Mouse (Mus musculus): ENCODE results near the gene Nr2f1. TPM values are rescaled to one million over a fixed set of nuclear protein-coding genes. Genes with fewer than 3 reads are reported as not detected.
A peak's percentile ranks its signal among the peaks of the same experiment; 100 is the strongest.

Nr2f1 gene
- polyA plus RNA-seq, 1 experiment from 2014 or later: 10.9 TPM

- WGBS (ENCODE audit: insufficient replicate concordance): 1% methylated on average over 9 of the region's 9 CpGs
- peak overlapping the region; percentile 97 for H3K27ac ChIP-seq (ENCODE audit: low read depth, low read length)
- H3K36me3 ChIP-seq (ENCODE audit: control insufficient read depth, insufficient read depth, low read length): no peaks in the 10 kb centered on the region
- peaks cover 7% of the 10 kb centered on the region for H3K4me1 ChIP-seq (ENCODE audit: control insufficient read depth, insufficient read depth, low read length)
- ATAC-seq (replicated peaks; ENCODE audit: insufficient number of reproducible peaks, low FRiP score, low TSS enrichment): no peak
- H3K27me3 ChIP-seq (ENCODE audit: control insufficient read depth, insufficient read depth, low read length): peaks cover 42% of the 10 kb centered on the region
- H3K4me3 ChIP-seq (ENCODE audit: low read depth, low read length): peak overlapping the region; percentile 81
- no peaks in the 10 kb centered on the region for H3K9me3 ChIP-seq (replicated peaks; ENCODE audit: control insufficient read depth, low read length)
- H3K9ac ChIP-seq (ENCODE audit: low read depth, low read length): peak overlapping the region; percentile 87
- peak overlapping the region; percentile 77 for H3K4me2 ChIP-seq
These were observed 2.2 kb downstream of the Nr2f1 start for GRCm38 (mm10) chr13:78197286-78197818.

GRCm38 (mm10) chr13:78196236-78196796, 3.2 kb downstream of the Nr2f1 start:
- H3K4me3 ChIP-seq (ENCODE audit: low read depth, low read length): peak overlapping the region; percentile 1
- ATAC-seq (replicated peaks; ENCODE audit: insufficient number of reproducible peaks, low FRiP score, low TSS enrichment): no peak
- H3K9me3 ChIP-seq (replicated peaks; ENCODE audit: control insufficient read depth, low read length): no peaks in the 10 kb centered on the region
- H3K4me1 ChIP-seq (ENCODE audit: control insufficient read depth, insufficient read depth, low read length): peaks cover 7% of the 10 kb centered on the region
- H3K4me2 ChIP-seq: peak overlapping the region; percentile 70
- 28% methylated on average over 7 of the region's 7 CpGs for WGBS (ENCODE audit: insufficient replicate concordance)
- no peak overlapping the region for H3K27ac ChIP-seq (ENCODE audit: low read depth, low read length)
- H3K36me3 ChIP-seq (ENCODE audit: control insufficient read depth, insufficient read depth, low read length): no peaks in the 10 kb centered on the region
- no peak overlapping the region for H3K9ac ChIP-seq (ENCODE audit: low read depth, low read length)
- peaks cover 50% of the 10 kb centered on the region for H3K27me3 ChIP-seq (ENCODE audit: control insufficient read depth, insufficient read depth, low read length)

GRCm38 (mm10) chr13:78195601-78196115, 3.9 kb downstream of the Nr2f1 start:
- no peak for ATAC-seq (replicated peaks; ENCODE audit: insufficient number of reproducible peaks, low FRiP score, low TSS enrichment)
- H3K36me3 ChIP-seq (ENCODE audit: control insufficient read depth, insufficient read depth, low read length): no peaks in the 10 kb centered on the region
- peaks cover 7% of the 10 kb centered on the region for H3K4me1 ChIP-seq (ENCODE audit: control insufficient read depth, insufficient read depth, low read length)
- peak overlapping the region; percentile 51; the same call in 1 of the 2 replicates for H3K27ac ChIP-seq (ENCODE audit: low read depth, low read length)
- no peaks in the 10 kb centered on the region for H3K9me3 ChIP-seq (replicated peaks; ENCODE audit: control insufficient read depth, low read length)
- peak overlapping the region; percentile 52 for H3K4me3 ChIP-seq (ENCODE audit: low read depth, low read length)
- H3K4me2 ChIP-seq: peak overlapping the region; percentile 70
- H3K9ac ChIP-seq (ENCODE audit: low read depth, low read length): peak overlapping the region; percentile 58
- 9% methylated on average over 13 of the region's 13 CpGs for WGBS (ENCODE audit: insufficient replicate concordance)
- peaks cover 55% of the 10 kb centered on the region for H3K27me3 ChIP-seq (ENCODE audit: control insufficient read depth, insufficient read depth, low read length)

- WGBS (ENCODE audit: insufficient replicate concordance): 5% methylated on average over 64 of the region's 64 CpGs
- ATAC-seq (replicated peaks; ENCODE audit: insufficient number of reproducible peaks, low FRiP score, low TSS enrichment): no peak
- H3K9me3 ChIP-seq (replicated peaks; ENCODE audit: control insufficient read depth, low read length): no peaks in the 10 kb centered on the region
- H3K9ac ChIP-seq (ENCODE audit: low read depth, low read length): peak overlapping the region; percentile 58
- peak overlapping the region; percentile 70 for H3K4me2 ChIP-seq
- H3K27ac ChIP-seq (ENCODE audit: low read depth, low read length): peak overlapping the region; percentile 51; the same call in 1 of the 2 replicates
- H3K4me3 ChIP-seq (ENCODE audit: low read depth, low read length): peak overlapping the region; percentile 52
- no peaks in the 10 kb centered on the region for H3K36me3 ChIP-seq (ENCODE audit: control insufficient read depth, insufficient read depth, low read length)
- peaks cover 7% of the 10 kb centered on the region for H3K4me1 ChIP-seq (ENCODE audit: control insufficient read depth, insufficient read depth, low read length)
- peaks cover 61% of the 10 kb centered on the region for H3K27me3 ChIP-seq (ENCODE audit: control insufficient read depth, insufficient read depth, low read length)
These were observed 4.5 kb downstream of the Nr2f1 start for GRCm38 (mm10) chr13:78194850-78195600.

GRCm38 (mm10) chr13:78194135-78194849, 5.3 kb downstream of the Nr2f1 start:
- Histone ChIP-seq H3K9ac (ENCODE audit: low read depth, low read length) (peak overlapping the region; percentile 58), H3K4me3 (ENCODE audit: low read depth, low read length) (peak overlapping the region; percentile 52), H3K9me3 (replicated peaks; ENCODE audit: control insufficient read depth, low read length) (no peaks in the 10 kb centered on the region), H3K36me3 (ENCODE audit: control insufficient read depth, insufficient read depth, low read length) (no peaks in the 10 kb centered on the region), H3K4me1 (ENCODE audit: control insufficient read depth, insufficient read depth, low read length) (peaks cover 7% of the 10 kb centered on the region), H3K4me2 (peak overlapping the region; percentile 70), H3K27me3 (ENCODE audit: control insufficient read depth, insufficient read depth, low read length) (peaks cover 66% of the 10 kb centered on the region), H3K27ac (ENCODE audit: low read depth, low read length) (no peak overlapping the region)
- ATAC-seq (replicated peaks; ENCODE audit: insufficient number of reproducible peaks, low FRiP score, low TSS enrichment): no peak
- 14% methylated on average over 26 of the region's 26 CpGs for WGBS (ENCODE audit: insufficient replicate concordance)

- WGBS (ENCODE audit: insufficient replicate concordance): 34% methylated on average over 4 of the region's 4 CpGs
- Histone ChIP-seq H3K4me2 (peak overlapping the region; percentile 20; the same call in 1 of the 2 replicates), H3K4me3 (ENCODE audit: low read depth, low read length) (no peak overlapping the region; the same call in 1 of the 2 replicates), H3K4me1 (ENCODE audit: control insufficient read depth, insufficient read depth, low read length) (peaks cover 7% of the 10 kb centered on the region), H3K9ac (ENCODE audit: low read depth, low read length) (no peak overlapping the region), H3K9me3 (replicated peaks; ENCODE audit: control insufficient read depth, low read length) (no peaks in the 10 kb centered on the region), H3K27ac (ENCODE audit: low read depth, low read length) (no peak overlapping the region), H3K36me3 (ENCODE audit: control insufficient read depth, insufficient read depth, low read length) (no peaks in the 10 kb centered on the region), H3K27me3 (ENCODE audit: control insufficient read depth, insufficient read depth, low read length) (peaks cover 71% of the 10 kb centered on the region)
- ATAC-seq (replicated peaks; ENCODE audit: insufficient number of reproducible peaks, low FRiP score, low TSS enrichment): no peak
These were observed 6.3 kb downstream of the Nr2f1 start for GRCm38 (mm10) chr13:78193211-78193610.

GRCm38 (mm10) chr13:78189586-78189985, 10.0 kb downstream of the Nr2f1 start:
- 28% methylated on average over 10 of the region's 10 CpGs for WGBS (ENCODE audit: insufficient replicate concordance)
- no peaks in the 10 kb centered on the region for H3K36me3 ChIP-seq (ENCODE audit: control insufficient read depth, insufficient read depth, low read length)
- no peaks in the 10 kb centered on the region for H3K9me3 ChIP-seq (replicated peaks; ENCODE audit: control insufficient read depth, low read length)
- no peaks in the 10 kb centered on the region for H3K4me1 ChIP-seq (ENCODE audit: control insufficient read depth, insufficient read depth, low read length)
- no peak for ATAC-seq (replicated peaks; ENCODE audit: insufficient number of reproducible peaks, low FRiP score, low TSS enrichment)
- peaks cover 83% of the 10 kb centered on the region for H3K27me3 ChIP-seq (ENCODE audit: control insufficient read depth, insufficient read depth, low read length)
- no peak overlapping the region for H3K9ac ChIP-seq (ENCODE audit: low read depth, low read length)
- H3K4me2 ChIP-seq: no peak overlapping the region
- H3K4me3 ChIP-seq (ENCODE audit: low read depth, low read length): no peak overlapping the region
- H3K27ac ChIP-seq (ENCODE audit: low read depth, low read length): no peak overlapping the region

GRCm38 (mm10) chr13:78187833-78188232, 11.7 kb downstream of the Nr2f1 start:
- Histone ChIP-seq H3K9ac (ENCODE audit: low read depth, low read length) (no peak overlapping the region), H3K27me3 (ENCODE audit: control insufficient read depth, insufficient read depth, low read length) (peaks cover 80% of the 10 kb centered on the region), H3K9me3 (replicated peaks; ENCODE audit: control insufficient read depth, low read length) (no peaks in the 10 kb centered on the region), H3K4me1 (ENCODE audit: control insufficient read depth, insufficient read depth, low read length) (no peaks in the 10 kb centered on the region), H3K4me3 (ENCODE audit: low read depth, low read length) (no peak overlapping the region), H3K36me3 (ENCODE audit: control insufficient read depth, insufficient read depth, low read length) (no peaks in the 10 kb centered on the region), H3K27ac (ENCODE audit: low read depth, low read length) (no peak overlapping the region), H3K4me2 (no peak overlapping the region)
- no peak for ATAC-seq (replicated peaks; ENCODE audit: insufficient number of reproducible peaks, low FRiP score, low TSS enrichment)
- 49% methylated on average over 5 of the region's 5 CpGs for WGBS (ENCODE audit: insufficient replicate concordance)
